Comparison of ENCODE assay signal across 8 mouse cellular contexts in genomic region chr14:34458880-34459279, GRCm38 (mm10). TPM values are rescaled to one million over a fixed set of nuclear protein-coding genes. Genes with fewer than 3 reads are reported as not detected.
DNase-seq lines count a peak whose midpoint lies in the region.

No protein-coding gene starts in this region.

- intact Hi-C loops in left cerebral cortex, postnatal 36 days (cut with DNase I): loop anchor here (2.0 kb wide), 1 partner anchor 90 kb away; no protein-coding TSS in a partner anchor

- peak; percentile 41 to 59 for DNase-seq in left cerebral cortex, adult 18-20 months (ENCODE audit: low spot score in 2 of 2)
- DNase-seq in left cerebral cortex, postnatal 36 days (ENCODE audit: low spot score in 2 of 2): no peak
- DNase-seq in R1 (ENCODE audit: low read depth, low spot score): peak; percentile 60
- peak; percentile 42 to 64 for DNase-seq in cerebellum, postnatal 36 days
- peak; percentile 41 to 74 for DNase-seq in kidney, adult 8-10 months
- peak; percentile 79 for DNase-seq in lung, postnatal 36 days
- DNase-seq in thymus, adult 18-20 months: no peak
- no peak for DNase-seq in urinary bladder, postnatal 36 days (ENCODE audit: low spot score in 2 of 2)

RNA-seq across cellular contexts. Expression of gene Bmpr1a, which starts 44.3 kb away (rescaled TPM):
- 10 to 100 TPM; 32.8 to 33.6 TPM for total RNA-seq in left cerebral cortex, adult 18-20 months (2021)
- total RNA-seq in left cerebral cortex, postnatal 36 days (2021): 10 to 100 TPM; 34.3 to 38.3 TPM

Comparison
In these comparisons a context has a peak if more than half of its experiments do, and no peak if none do; other contexts are left out.
1. DNase-seq: peak in left cerebral cortex, adult 18-20 months (2 of 2), R1 (single experiment), cerebellum, postnatal 36 days (2 of 2), kidney, adult 8-10 months (2 of 2) and lung, postnatal 36 days (single experiment); none in left cerebral cortex, postnatal 36 days (0 of 2), thymus, adult 18-20 months (0 of 2) and urinary bladder, postnatal 36 days (0 of 2).